8 mouse cellular contexts compared by ENCODE assay signal in genomic region chr4:34549981-34550747, GRCm38 (mm10). TPM values are rescaled to one million over a fixed set of nuclear protein-coding genes. Genes with fewer than 3 reads are reported as not detected.
DNase-seq lines count a peak whose midpoint lies in the region; ATAC-seq lines count a peak whose summit lies in the region.

No protein-coding gene starts in this region.

- H3K4me3 ChIP-seq in hindbrain, embryonic 12.5 days = peak overlapping the region; percentile 99

- H3K27ac ChIP-seq in hindbrain, embryonic 12.5 days = peak overlapping the region; percentile 96

- 3% methylated on average over 38 of the region's 38 CpGs for WGBS in hindbrain, embryonic 12.5 days

- H3K9ac ChIP-seq in hindbrain, embryonic 12.5 days = peak overlapping the region; percentile 99

- peak; percentile 97 for DNase-seq in NIH3T3 (ENCODE audit: low read depth)
- peak; percentile 96 to 98 for DNase-seq in cerebellum, postnatal 10 days
- peak; percentile 95 to 96 for DNase-seq in frontal cortex, postnatal 10 days (ENCODE audit: low spot score in 2 of 2)
- peak; percentile 94 to 99 for DNase-seq in layer of hippocampus, postnatal 14 days (ENCODE audit: low spot score in 2 of 2)
- peak; percentile 96 for DNase-seq in lung, postnatal 14 days
- peak; percentile 89 for DNase-seq in retina, adult 2 months (ENCODE audit: low read depth, low spot score)
- DNase-seq in thymus, postnatal 36 days = peak; percentile 97

- H3K36me3 ChIP-seq in hindbrain, embryonic 12.5 days = no peaks in the 10 kb centered on the region

- peak; percentile 93 for ATAC-seq in hindbrain, embryonic 12.5 days (ENCODE audit: low FRiP score)

- H3K9me3 ChIP-seq in hindbrain, embryonic 12.5 days (replicated peaks) = no peaks in the 10 kb centered on the region

- no peaks in the 10 kb centered on the region for H3K27me3 ChIP-seq in hindbrain, embryonic 12.5 days

- peaks cover 21% of the 10 kb centered on the region for H3K4me1 ChIP-seq in hindbrain, embryonic 12.5 days

- H3K4me2 ChIP-seq in hindbrain, embryonic 12.5 days (replicated peaks) = peak overlapping the region; percentile 58

RNA-seq across cellular contexts. Expression of gene Akirin2, which starts 0.6 kb away (rescaled TPM):
- 139 and 147 TPM in 2 replicates for polyA plus RNA-seq in hindbrain, embryonic 12.5 days (2016; fragmentation: Nextera tagmentation; extraction: Ambion mirVana)
- 100 to 1,000 TPM in 1 of 2 experiments, 10 to 100 TPM in 1; 97.6 to 103 TPM for total RNA-seq in layer of hippocampus, postnatal 14 days (2021)

Comparison
In these comparisons a context has a peak if more than half of its experiments do, and no peak if none do; other contexts are left out.
1. Peak in every context shown above with its lines: DNase-seq, ATAC-seq, H3K4me3 ChIP-seq and H3K27ac ChIP-seq.